Mouse (Mus musculus): ENCODE data around the gene Zfp408.

DNA sequence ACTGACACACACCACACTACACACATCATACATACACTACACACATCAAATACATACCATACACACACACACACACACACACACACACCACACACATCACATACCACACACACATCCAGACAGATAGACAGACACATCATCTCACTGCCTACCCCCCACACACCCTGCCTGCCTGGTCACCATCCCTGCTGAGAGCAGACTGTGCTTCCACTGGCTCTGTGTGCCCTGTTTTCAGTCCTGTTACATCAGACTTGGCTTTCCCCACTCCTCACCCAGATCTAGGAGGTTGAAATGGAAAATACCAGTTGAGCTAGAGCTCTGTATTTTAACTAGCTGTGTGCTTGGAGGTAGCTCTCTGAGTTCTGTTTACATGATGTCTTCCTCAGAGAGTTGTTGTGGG lies 15.2 kb upstream of the Zfp408 start:
- TF ChIP-seq CTCF (IDR thresholded peaks at IDR 0.05; ENCODE audit: borderline replicate concordance, insufficient read depth, low read depth, low read length) (no peak), POLR2A (IDR thresholded peaks at IDR 0.05; ENCODE audit: borderline replicate concordance, insufficient read depth, low read length) (no peak)
